Mouse (Mus musculus) megakaryocyte, embryonic 14.5 days (primary cell): ENCODE data around the gene Gm4858.

Source experiments
- FLI1 ChIP-seq: IDR thresholded peaks from 2 replicates; pipeline ENCODE4 v1.6.1; 2012; ENCODE audit warnings: low read length, inconsistent platforms, mixed read lengths
- GATA1 ChIP-seq: IDR thresholded peaks from 3 replicates; pipeline ENCODE4 v1.6.1; 2012; ENCODE audit warnings: mixed read lengths, low read length, inconsistent platforms, borderline replicate concordance

- TF ChIP-seq GATA1 (no peak), FLI1 (no peak)
Observed at GRCm38 (mm10) chr3:93031450-93031849, 37.2 kb upstream of the Gm4858 start.
